Mouse (Mus musculus) stomach, embryonic 15.5 days (tissue): Measurements from ENCODE around the gene S100a3. TPM values are rescaled to one million over a fixed set of nuclear protein-coding genes. Genes with fewer than 3 reads are reported as not detected.
A peak's percentile ranks its signal among the peaks of the same experiment; 100 is the strongest.

Experiments used
- ATAC-seq: fragments of 200-750 bp; cut with Nextera tagmentation; 2 replicates; pipeline ENCODE4 v1.8.0; 2017; ENCODE audit warnings: low read depth, moderate number of reproducible peaks, moderate TSS enrichment; ENCODE audit not compliant: insufficient read depth, low FRiP score
- H3K27ac ChIP-seq: fragments of 300-500 bp; sonication (generic); 2 replicates; pipeline ENCODE4 v1.5.1; 2015; ENCODE audit warnings: mild to moderate bottlenecking, inconsistent platforms
- H3K27me3 ChIP-seq: fragments of 300-500 bp; sonication (generic); replicated peaks from 2 replicates; pipeline ENCODE4 v1.6.1; 2015; ENCODE audit warnings: inconsistent platforms
- H3K36me3 ChIP-seq: fragments of 300-500 bp; sonication (generic); 2 replicates; pipeline ENCODE4 v1.6.1; 2015; ENCODE audit warnings: inconsistent platforms
- H3K4me1 ChIP-seq: fragments of 300-500 bp; sonication (generic); 2 replicates; pipeline ENCODE4 v1.6.1; 2015; ENCODE audit warnings: inconsistent platforms
- H3K4me2 ChIP-seq: fragments of 300-500 bp; sonication (generic); 2 replicates; pipeline ENCODE4 v1.6.1; 2015; ENCODE audit warnings: mild to moderate bottlenecking, inconsistent platforms
- H3K4me3 ChIP-seq: fragments of 300-500 bp; sonication (generic); replicated peaks from 2 replicates; pipeline ENCODE4 v1.5.1; 2015; ENCODE audit warnings: inconsistent platforms
- H3K9ac ChIP-seq: fragments of 300-500 bp; sonication (generic); 2 replicates; pipeline ENCODE4 v1.6.1; 2015; ENCODE audit warnings: inconsistent platforms
- H3K9me3 ChIP-seq: fragments of 300-500 bp; sonication (generic); 2 replicates; pipeline ENCODE4 v1.6.1; 2016; ENCODE audit warnings: inconsistent platforms
- WGBS: fragments of 180-500 bp; shearing (Covaris S2); methylation state at CpG from one replicate; pipeline ENCODE4 v1.1.7; 2015; 5-methylcytosine and 5-hydroxymethylcytosine counted together
- polyA plus RNA-seq: library from polyadenylated mRNA; unstranded; fragments of >200 nt; fragmentation: Nextera tagmentation; extraction: Ambion mirVana; gene quantifications from 2 replicates; pipeline ENCODE4 v1.2.1, GENCODE M21; 2015

S100a3 gene
- polyA plus RNA-seq, 1 experiment from 2014 or later, result 1.2 TPM

GRCm38 (mm10) chr3:90575320-90575719, 14.9 kb downstream of the S100a3 start:
- Histone ChIP-seq H3K4me1 (0 out of 2 replicates have a peak, but pooled peaks cover 4% of the 10 kb centered on the region), H3K4me2 (no peak overlapping the region), H3K27me3 (no peaks in the 10 kb centered on the region), H3K27ac (no peak overlapping the region), H3K36me3 (no peaks in the 10 kb centered on the region), H3K9me3 (no peaks in the 10 kb centered on the region), H3K9ac (no peak overlapping the region), H3K4me3 (no peak overlapping the region)
- WGBS, result 61% methylated on average over 3 of the region's 3 CpGs
- ATAC-seq, result no peak

- 64% methylated on average over 10 of the region's 10 CpGs for WGBS
- no peak overlapping the region for H3K4me2 ChIP-seq
- 0 out of 2 replicates have a peak, but pooled peaks cover 4% of the 10 kb centered on the region for H3K4me1 ChIP-seq
- H3K4me3 ChIP-seq, result no peak overlapping the region
- no peaks in the 10 kb centered on the region for H3K36me3 ChIP-seq
- no peaks in the 10 kb centered on the region for H3K27me3 ChIP-seq
- ATAC-seq, result no peak
- no peaks in the 10 kb centered on the region for H3K9me3 ChIP-seq
- H3K27ac ChIP-seq, result 0 out of 2 replicates have a peak overlapping the region, but pooled peaks have one; percentile 11
- H3K9ac ChIP-seq, result no peak overlapping the region
Measured at GRCm38 (mm10) chr3:90576351-90577001, 16.1 kb downstream of the S100a3 start.

- no peak overlapping the region for H3K4me2 ChIP-seq
- H3K27me3 ChIP-seq, result no peaks in the 10 kb centered on the region
- H3K4me3 ChIP-seq, result no peak overlapping the region
- ATAC-seq, result no peak
- no peak overlapping the region for H3K9ac ChIP-seq
- H3K9me3 ChIP-seq, result no peaks in the 10 kb centered on the region
- no peaks in the 10 kb centered on the region for H3K36me3 ChIP-seq
- H3K4me1 ChIP-seq, result peaks cover 13% of the 10 kb centered on the region; the same call in 1 of the 2 replicates
- no peak overlapping the region for H3K27ac ChIP-seq
- 60% methylated on average over 7 of the region's 7 CpGs for WGBS
Measured at GRCm38 (mm10) chr3:90579433-90579832, 19.1 kb downstream of the S100a3 start.

- Histone ChIP-seq H3K4me2 (no peak overlapping the region), H3K9me3 (no peaks in the 10 kb centered on the region), H3K9ac (no peak overlapping the region), H3K27ac (no peak overlapping the region), H3K4me1 (peaks cover 17% of the 10 kb centered on the region), H3K27me3 (no peaks in the 10 kb centered on the region), H3K36me3 (no peaks in the 10 kb centered on the region), H3K4me3 (no peak overlapping the region)
- WGBS, result 90% methylated on average over 5 of the region's 5 CpGs
- no peak for ATAC-seq
Measured at GRCm38 (mm10) chr3:90581141-90581540, 20.8 kb downstream of the S100a3 start.

- H3K27ac ChIP-seq, result no peak overlapping the region
- no peak overlapping the region for H3K4me2 ChIP-seq
- no peak overlapping the region for H3K4me3 ChIP-seq
- no peak overlapping the region for H3K9ac ChIP-seq
- H3K9me3 ChIP-seq, result no peaks in the 10 kb centered on the region
- peaks cover 22% of the 10 kb centered on the region for H3K4me1 ChIP-seq
- H3K27me3 ChIP-seq, result no peaks in the 10 kb centered on the region
- 97% methylated on average over 1 of the region's 1 CpGs for WGBS
- no peak for ATAC-seq
- H3K36me3 ChIP-seq, result no peaks in the 10 kb centered on the region
Measured at GRCm38 (mm10) chr3:90582156-90582555, 21.8 kb downstream of the S100a3 start.

GRCm38 (mm10) chr3:90582556-90582955, 22.2 kb downstream of the S100a3 start:
- Histone ChIP-seq H3K4me2 (no peak overlapping the region), H3K9me3 (no peaks in the 10 kb centered on the region), H3K27me3 (no peaks in the 10 kb centered on the region), H3K27ac (no peak overlapping the region), H3K4me3 (no peak overlapping the region), H3K4me1 (peaks cover 26% of the 10 kb centered on the region), H3K36me3 (no peaks in the 10 kb centered on the region), H3K9ac (no peak overlapping the region)
- 82% methylated on average over 4 of the region's 4 CpGs for WGBS
- no peak for ATAC-seq

- Histone ChIP-seq H3K9ac (no peak overlapping the region), H3K4me1 (peaks cover 33% of the 10 kb centered on the region), H3K9me3 (no peaks in the 10 kb centered on the region), H3K4me3 (no peak overlapping the region), H3K4me2 (no peak overlapping the region), H3K27ac (no peak overlapping the region; the same call in 1 of the 2 replicates), H3K36me3 (no peaks in the 10 kb centered on the region), H3K27me3 (no peaks in the 10 kb centered on the region)
- no peak for ATAC-seq
- 40% methylated on average over 3 of the region's 3 CpGs for WGBS
Measured at GRCm38 (mm10) chr3:90583893-90584292, 23.5 kb downstream of the S100a3 start.

- no peaks in the 10 kb centered on the region for H3K27me3 ChIP-seq
- no peak overlapping the region for H3K4me2 ChIP-seq
- no peaks in the 10 kb centered on the region for H3K36me3 ChIP-seq
- H3K4me3 ChIP-seq, result no peak overlapping the region
- peak; percentile 36; the same call in 1 of the 2 replicates for ATAC-seq
- no peak overlapping the region for H3K9ac ChIP-seq
- H3K27ac ChIP-seq, result peak overlapping the region; percentile 89
- WGBS, result 30% methylated on average over 5 of the region's 5 CpGs
- H3K4me1 ChIP-seq, result peaks cover 33% of the 10 kb centered on the region
- no peaks in the 10 kb centered on the region for H3K9me3 ChIP-seq
Measured at GRCm38 (mm10) chr3:90585595-90585994, 25.2 kb downstream of the S100a3 start.

GRCm38 (mm10) chr3:90586016-90586643, 25.8 kb downstream of the S100a3 start:
- Histone ChIP-seq H3K9me3 (no peaks in the 10 kb centered on the region), H3K36me3 (no peaks in the 10 kb centered on the region), H3K27me3 (no peaks in the 10 kb centered on the region), H3K4me3 (no peak overlapping the region), H3K27ac (peak overlapping the region; percentile 89), H3K9ac (no peak overlapping the region), H3K4me2 (no peak overlapping the region), H3K4me1 (peaks cover 33% of the 10 kb centered on the region)
- 78% methylated on average over 15 of the region's 15 CpGs for WGBS
- ATAC-seq, result no peak

- H3K27ac ChIP-seq, result peak overlapping the region; percentile 89
- no peaks in the 10 kb centered on the region for H3K9me3 ChIP-seq
- H3K4me2 ChIP-seq, result peak overlapping the region; percentile 13; the same call in 1 of the 2 replicates
- ATAC-seq, result peak; percentile 83
- 45% methylated on average over 10 of the region's 10 CpGs for WGBS
- H3K4me3 ChIP-seq, result no peak overlapping the region
- H3K36me3 ChIP-seq, result no peaks in the 10 kb centered on the region
- peaks cover 33% of the 10 kb centered on the region for H3K4me1 ChIP-seq
- H3K9ac ChIP-seq, result no peak overlapping the region
- no peaks in the 10 kb centered on the region for H3K27me3 ChIP-seq
Measured at GRCm38 (mm10) chr3:90586906-90587305, 26.5 kb downstream of the S100a3 start.

GRCm38 (mm10) chr3:90587361-90588101, 27.2 kb downstream of the S100a3 start:
- WGBS, result 85% methylated on average over 14 of the region's 14 CpGs
- no peak for ATAC-seq
- no peak overlapping the region for H3K9ac ChIP-seq
- H3K4me1 ChIP-seq, result peaks cover 33% of the 10 kb centered on the region
- no peaks in the 10 kb centered on the region for H3K27me3 ChIP-seq
- no peaks in the 10 kb centered on the region for H3K9me3 ChIP-seq
- H3K27ac ChIP-seq, result peak overlapping the region; percentile 89
- no peak overlapping the region for H3K4me3 ChIP-seq
- H3K36me3 ChIP-seq, result no peaks in the 10 kb centered on the region
- peak overlapping the region; percentile 13; the same call in 1 of the 2 replicates for H3K4me2 ChIP-seq

- 71% methylated on average over 6 of the region's 6 CpGs for WGBS
- H3K9ac ChIP-seq, result no peak overlapping the region
- H3K27me3 ChIP-seq, result no peaks in the 10 kb centered on the region
- no peaks in the 10 kb centered on the region for H3K9me3 ChIP-seq
- H3K27ac ChIP-seq, result peak overlapping the region; percentile 57; the same call in 1 of the 2 replicates
- no peak overlapping the region for H3K4me2 ChIP-seq
- ATAC-seq, result no peak
- no peaks in the 10 kb centered on the region for H3K36me3 ChIP-seq
- no peak overlapping the region for H3K4me3 ChIP-seq
- H3K4me1 ChIP-seq, result peaks cover 25% of the 10 kb centered on the region
Measured at GRCm38 (mm10) chr3:90589390-90589789, 29.0 kb downstream of the S100a3 start.
